Mouse (Mus musculus): ENCODE measurements around the gene Hypk. TPM values are rescaled to one million over a fixed set of nuclear protein-coding genes. Genes with fewer than 3 reads are reported as not detected.

Hypk gene
- total RNA-seq (2012; rRNA removed) (8.5 and 17.6 TPM in 2 replicates), polyA plus RNA-seq (2012; ENCODE audit: insufficient read depth in 1 of 2, insufficient read length in 2 of 2, low read depth in 1 of 2, low replicate concordance in 2 of 2, missing spikeins in 1 of 2) (10 to 100 TPM in 1 of 2 experiments, not detected in 1; 79.7 TPM)

DNA sequence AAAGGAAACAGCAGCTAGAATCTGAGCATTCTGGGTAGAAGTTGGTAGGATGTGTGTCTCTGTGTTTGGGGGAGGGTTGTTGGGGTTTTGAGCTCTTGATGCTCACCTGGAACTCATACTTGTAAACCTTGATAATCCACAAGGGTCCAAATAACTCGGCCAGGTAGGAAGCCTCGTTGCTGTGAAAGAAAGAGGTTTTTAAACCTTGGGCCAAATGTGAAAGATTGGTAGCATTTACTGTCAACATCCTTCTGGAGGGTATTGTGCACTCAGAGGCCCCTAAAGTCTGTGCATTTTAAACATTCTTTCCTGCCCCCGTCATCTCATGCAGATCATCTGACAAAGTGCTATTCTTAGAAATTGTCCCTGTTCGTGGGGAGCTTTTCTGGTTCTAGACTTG lies at the start of gene Hypk:
Gene Hypk (plus strand): TSS at position 301 of the 400 bp plus-strand sequence.
- peaks cover 26% of the 10 kb centered on the region for H3K79me2 ChIP-seq (ENCODE audit: control insufficient read depth, insufficient read depth, low read length, poor library complexity)
- peaks cover 0 to 17% of the 10 kb centered on the region in 2 experiments; a peak in 2 of 4 replicates for H3K36me3 ChIP-seq (ENCODE audit: control insufficient read depth in 1 of 2, insufficient read depth in 2 of 2, low read length in 2 of 2)
- H3K4me1 ChIP-seq (ENCODE audit: control insufficient read depth in 1 of 2, insufficient read depth in 2 of 2, low read length in 2 of 2) = peaks cover 6 to 12% of the 10 kb centered on the region in 2 experiments
- DNase-seq (ENCODE audit: low read depth, low spot score) = no peak
- no peak for TF ChIP-seq MYB (IDR thresholded peaks at IDR 0.05; ENCODE audit: low read depth, low read length)
- TF ChIP-seq POLR2A (IDR thresholded peaks at IDR 0.05; ENCODE audit: control insufficient read depth in 1 of 2, insufficient read depth in 1 of 2, low read depth in 1 of 2, low read length in 2 of 2, poor library complexity in 1 of 2) = no peak
- no peak for TF ChIP-seq USF1 (IDR thresholded peaks at IDR 0.05; ENCODE audit: low read depth, low read length)
- no peak for TF ChIP-seq TCF12 (IDR thresholded peaks at IDR 0.05; ENCODE audit: low read depth, low read length)
- no peak for TF ChIP-seq GABPA (IDR thresholded peaks at IDR 0.05; ENCODE audit: low read depth, low read length)
- TF ChIP-seq BHLHE40 (IDR thresholded peaks at IDR 0.05; ENCODE audit: borderline replicate concordance, low read depth, low read length) = no peak
- TF ChIP-seq GATA1 (IDR thresholded peaks at IDR 0.05; ENCODE audit: low read depth, low read length) = no peak
- TF ChIP-seq USF2 (IDR thresholded peaks at IDR 0.05; ENCODE audit: borderline replicate concordance in 1 of 2, insufficient read depth in 1 of 2, low read depth in 1 of 2, low read length in 2 of 2) = no peak
- no peak for TF ChIP-seq KAT2A (conservative IDR thresholded peaks at IDR 0.05; ENCODE audit: low read depth, low read length)
- no peak within 1 kb of the TSS for H3K9ac ChIP-seq (ENCODE audit: control insufficient read depth, low read depth, low read length, poor library complexity, severe bottlenecking)
- H3K4me3 ChIP-seq (ENCODE audit: control insufficient read depth in 1 of 2, insufficient read depth in 1 of 2, low read depth in 2 of 2, low read length in 2 of 2) = no peak within 1 kb of the TSS
- H3K27ac ChIP-seq (ENCODE audit: control insufficient read depth, low read depth, low read length) = no peak within 1 kb of the TSS
- H3K9me3 ChIP-seq (replicated peaks; ENCODE audit: insufficient read depth, low read length) = no peaks in the 10 kb centered on the region
- no peaks in the 10 kb centered on the region for H3K27me3 ChIP-seq (ENCODE audit: control insufficient read depth in 1 of 2, insufficient read depth in 2 of 2, low read length in 2 of 2)

DNA sequence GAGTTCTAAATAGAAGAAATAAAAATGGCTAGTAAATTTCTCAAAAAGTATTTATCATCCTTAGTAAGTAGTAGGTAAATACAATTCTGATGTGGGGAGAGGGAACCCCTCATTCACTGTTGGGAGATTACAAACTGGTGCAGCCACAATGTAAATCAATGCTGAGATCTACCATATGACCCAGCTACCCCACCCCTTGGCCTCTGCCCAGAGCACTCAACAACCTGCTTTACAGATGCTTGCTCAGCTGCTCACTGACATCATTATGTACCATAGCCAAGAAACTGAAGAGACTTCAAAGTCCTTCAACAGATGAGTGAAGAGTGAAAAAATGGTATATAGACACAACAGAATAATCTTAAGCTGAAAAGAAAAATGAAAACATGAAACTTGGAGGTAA lies 49.8 kb upstream of the Hypk start:
- Histone ChIP-seq H3K4me3 (ENCODE audit: control insufficient read depth in 1 of 2, insufficient read depth in 1 of 2, low read depth in 2 of 2, low read length in 2 of 2) (no peak overlapping the region), H3K27me3 (ENCODE audit: control insufficient read depth in 1 of 2, insufficient read depth in 2 of 2, low read length in 2 of 2) (no peaks in the 10 kb centered on the region), H3K9me3 (replicated peaks; ENCODE audit: insufficient read depth, low read length) (no peaks in the 10 kb centered on the region), H3K27ac (ENCODE audit: control insufficient read depth, low read depth, low read length) (no peak overlapping the region), H3K4me1 (ENCODE audit: control insufficient read depth in 1 of 2, insufficient read depth in 2 of 2, low read length in 2 of 2) (no peaks in the 10 kb centered on the region), H3K9ac (ENCODE audit: control insufficient read depth, low read depth, low read length, poor library complexity, severe bottlenecking) (no peak overlapping the region), H3K79me2 (ENCODE audit: control insufficient read depth, insufficient read depth, low read length, poor library complexity) (no peaks in the 10 kb centered on the region), H3K36me3 (ENCODE audit: control insufficient read depth in 1 of 2, insufficient read depth in 2 of 2, low read length in 2 of 2) (no peaks in the 10 kb centered on the region; a peak in 1 of 4 replicates)
- no peak for DNase-seq (ENCODE audit: low read depth, low spot score)
- TF ChIP-seq TBP (IDR thresholded peaks at IDR 0.05; ENCODE audit: low read depth, low read length) = no peak
- TF ChIP-seq ETS1 (IDR thresholded peaks at IDR 0.05; ENCODE audit: low read depth, low read length) = peak; percentile 70; the same call in 1 of the 2 replicates
- no peak for TF ChIP-seq MAZ (IDR thresholded peaks at IDR 0.05; ENCODE audit: low read depth, low read length)

- no peaks in the 10 kb centered on the region for H3K9me3 ChIP-seq (replicated peaks; ENCODE audit: insufficient read depth, low read length)
- H3K4me3 ChIP-seq (ENCODE audit: control insufficient read depth in 1 of 2, insufficient read depth in 1 of 2, low read depth in 2 of 2, low read length in 2 of 2) = no peak overlapping the region
- H3K27ac ChIP-seq (ENCODE audit: control insufficient read depth, low read depth, low read length) = no peak overlapping the region
- H3K4me1 ChIP-seq (ENCODE audit: control insufficient read depth in 1 of 2, insufficient read depth in 2 of 2, low read length in 2 of 2) = no peaks in the 10 kb centered on the region
- DNase-seq (ENCODE audit: low read depth, low spot score) = peak; percentile 86
- no peak overlapping the region for H3K9ac ChIP-seq (ENCODE audit: control insufficient read depth, low read depth, low read length, poor library complexity, severe bottlenecking)
- H3K79me2 ChIP-seq (ENCODE audit: control insufficient read depth, insufficient read depth, low read length, poor library complexity) = peaks cover 2% of the 10 kb centered on the region
- no peaks in the 10 kb centered on the region for H3K27me3 ChIP-seq (ENCODE audit: control insufficient read depth in 1 of 2, insufficient read depth in 2 of 2, low read length in 2 of 2)
- TF ChIP-seq ZMIZ1 (IDR thresholded peaks at IDR 0.05; ENCODE audit: low read depth, low read length) (no peak), ZNF384 (IDR thresholded peaks at IDR 0.05; ENCODE audit: low read depth, low read length) (peak; percentile 94), CTCF (IDR thresholded peaks at IDR 0.05 in 2 of 3, conservative IDR thresholded peaks at IDR 0.05 in 1 of 3; ENCODE audit: control insufficient read depth in 1 of 3, insufficient read depth in 1 of 3, low read depth in 2 of 3, low read length in 3 of 3, poor library complexity in 1 of 3, severe bottlenecking in 1 of 3) (peak; percentile 50 to 73 (median 55)), MXI1 (IDR thresholded peaks at IDR 0.05; ENCODE audit: low read depth, low read length) (no peak), ZC3H11A (IDR thresholded peaks at IDR 0.05; ENCODE audit: low read depth, low read length) (peak; percentile 60), TBP (IDR thresholded peaks at IDR 0.05; ENCODE audit: low read depth, low read length) (peak; percentile 85), USF2 (IDR thresholded peaks at IDR 0.05; ENCODE audit: borderline replicate concordance in 1 of 2, insufficient read depth in 1 of 2, low read depth in 1 of 2, low read length in 2 of 2) (no peak), SIN3A (IDR thresholded peaks at IDR 0.05; ENCODE audit: low read length) (peak; percentile 34; the same call in 1 of the 2 replicates), POLR2AphosphoS5 (IDR thresholded peaks at IDR 0.05; ENCODE audit: borderline replicate concordance, low read depth, low read length) (no peak), RAD21 (IDR thresholded peaks at IDR 0.05; ENCODE audit: low read depth, low read length) (peak; percentile 64), E2F4 (IDR thresholded peaks at IDR 0.05; ENCODE audit: borderline replicate concordance, low read depth, low read length) (no peak), SMC3 (IDR thresholded peaks at IDR 0.05; ENCODE audit: low read depth, low read length) (peak; percentile 68), EP300 (IDR thresholded peaks at IDR 0.05; ENCODE audit: low read depth in 1 of 2, low read length in 2 of 2) (no peak)
- peaks cover 0 to 3% of the 10 kb centered on the region in 2 experiments; a peak in 2 of 4 replicates for H3K36me3 ChIP-seq (ENCODE audit: control insufficient read depth in 1 of 2, insufficient read depth in 2 of 2, low read length in 2 of 2)
Measured at GRCm38 (mm10) chr2:121408160-121408559, 44.9 kb upstream of the Hypk start.
